Mouse (Mus musculus) liver, embryonic 14.5 days (tissue): Measurements from ENCODE around the gene Iars2. TPM values are rescaled to one million over a fixed set of nuclear protein-coding genes. Genes with fewer than 3 reads are reported as not detected.

Source experiments
- ATAC-seq: fragments of 200-750 bp; cut with Nextera tagmentation; 2 replicates; pipeline ENCODE4 v1.8.0; 2017; ENCODE audit warnings: moderate number of reproducible peaks, mild to moderate bottlenecking, moderate library complexity; ENCODE audit not compliant: insufficient read depth
- DNase-seq, 3 experiments: peaks; one replicate each; pipeline ENCODE4 v3.0.0-alpha.2; 2012 to 2013; ENCODE audit warnings: low read depth in 3 of 3, low spot score in 3 of 3
- H3K27ac ChIP-seq: fragments of 300-500 bp; sonication (generic); 2 replicates; pipeline ENCODE4 v1.5.1; 2014; ENCODE audit warnings: moderate library complexity, mild to moderate bottlenecking, control low read depth, inconsistent platforms
- H3K27me3 ChIP-seq: fragments of 300-500 bp; sonication (generic); 2 replicates; pipeline ENCODE4 v1.6.1; 2014; ENCODE audit warnings: mild to moderate bottlenecking, low read length, moderate library complexity; ENCODE audit not compliant: control insufficient read depth, insufficient read depth
- H3K36me3 ChIP-seq: fragments of 300-500 bp; sonication (generic); replicated peaks from 2 replicates; pipeline ENCODE4 v1.6.1; 2014; ENCODE audit warnings: low read depth; ENCODE audit not compliant: control insufficient read depth, insufficient read depth
- H3K4me1 ChIP-seq, 2 experiments: fragments of 200-500 bp in 1 of 2; fragments of 300-500 bp in 1 of 2; sonication (generic) in 1 of 2; replicated peaks; 2 replicates each; pipeline ENCODE4 v1.6.1; 2012 to 2014; ENCODE audit warnings: antibody characterized with exemption in 1 of 2, inconsistent platforms in 1 of 2, low read length in 1 of 2; ENCODE audit not compliant: control insufficient read depth in 2 of 2, insufficient read depth in 2 of 2
- H3K4me2 ChIP-seq: fragments of 300-500 bp; sonication (generic); 2 replicates; pipeline ENCODE4 v1.6.1; 2014; ENCODE audit warnings: low read depth, mild to moderate bottlenecking, control low read depth, moderate library complexity
- H3K4me3 ChIP-seq, 2 experiments: fragments of 200-500 bp in 1 of 2; fragments of 300-500 bp in 1 of 2; sonication (generic) in 1 of 2; 2 replicates each; pipeline ENCODE4 v1.5.1; 2012 to 2014; ENCODE audit warnings: low read depth in 2 of 2, low read length in 2 of 2, mild to moderate bottlenecking in 2 of 2, control low read depth in 1 of 2, inconsistent platforms in 1 of 2, moderate library complexity in 1 of 2; ENCODE audit not compliant: insufficient read depth in 1 of 2
- H3K9ac ChIP-seq: fragments of 300-500 bp; sonication (generic); replicated peaks from 2 replicates; pipeline ENCODE4 v1.6.1; 2014; ENCODE audit warnings: mild to moderate bottlenecking, control low read depth, moderate library complexity
- H3K9me3 ChIP-seq: fragments of 300-500 bp; sonication (generic); 2 replicates; pipeline ENCODE4 v1.6.1; 2016; ENCODE audit warnings: low read length, mixed read lengths; ENCODE audit not compliant: control insufficient read depth
- CTCF ChIP-seq: IDR thresholded peaks from 2 replicates; pipeline ENCODE4 v1.5.1; 2016; ENCODE audit warnings: antibody characterized with exemption, low read depth, control low read depth
- EP300 ChIP-seq: IDR thresholded peaks from 2 replicates; pipeline ENCODE4 v1.6.1; 2016; ENCODE audit warnings: antibody characterized with exemption, low read depth
- WGBS: fragments of 180-500 bp; shearing (Covaris S2); extraction: QIAGEN DNeasy Blood & Tissue Kit; methylation state at CpG from one replicate; pipeline ENCODE4 v1.1.7; 2014; ENCODE audit not compliant: insufficient replicate concordance; 5-methylcytosine and 5-hydroxymethylcytosine counted together
- polyA plus RNA-seq, 2 experiments: library from polyadenylated mRNA; depleted of rRNA in 1 of 2; stranded (reverse) in 1 of 2; unstranded in 1 of 2; fragments of >200 nt; fragmentation: Nextera tagmentation in 1 of 2; extraction: Ambion mirVana in 1 of 2; gene quantifications; 2 replicates each; pipeline versions ENCODE4 v1.2.1 to v1.2.3; 2012 to 2014

Iars2 gene
- polyA plus RNA-seq, 2 experiments, result 17.6 to 19.1 TPM

DNA sequence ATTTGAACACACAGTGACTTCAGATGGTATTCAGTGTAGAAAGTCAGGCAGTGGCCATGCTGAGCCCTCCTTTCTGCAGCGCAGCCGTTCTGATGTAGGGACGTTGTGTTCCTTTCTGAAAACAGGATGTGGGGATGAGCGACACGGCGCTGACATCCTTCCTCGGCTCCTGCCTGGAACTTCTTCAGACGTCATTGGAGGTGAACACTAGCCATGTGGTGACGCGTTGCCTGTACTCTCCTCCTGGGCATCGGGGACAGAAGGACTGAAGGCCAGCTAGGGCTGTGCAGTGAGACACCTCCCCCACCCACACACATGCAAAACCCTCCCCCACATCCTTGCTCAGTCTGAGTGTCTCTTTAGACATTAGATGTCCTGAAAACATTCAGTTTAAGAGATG lies 52.2 kb downstream of the Iars2 start:
- ATAC-seq, result no peak
- Histone ChIP-seq H3K36me3 (peaks cover 23% of the 10 kb centered on the region), H3K4me1 (no peaks in the 10 kb centered on the region), H3K27me3 (no peaks in the 10 kb centered on the region), H3K27ac (no peak overlapping the region), H3K4me2 (no peak overlapping the region), H3K9me3 (no peaks in the 10 kb centered on the region), H3K4me3 (no peak overlapping the region), H3K9ac (no peak overlapping the region)
- 69% methylated on average over 11 of the region's 11 CpGs for WGBS
- TF ChIP-seq EP300 (no peak), CTCF (no peak)
- DNase-seq, result no peak

DNA sequence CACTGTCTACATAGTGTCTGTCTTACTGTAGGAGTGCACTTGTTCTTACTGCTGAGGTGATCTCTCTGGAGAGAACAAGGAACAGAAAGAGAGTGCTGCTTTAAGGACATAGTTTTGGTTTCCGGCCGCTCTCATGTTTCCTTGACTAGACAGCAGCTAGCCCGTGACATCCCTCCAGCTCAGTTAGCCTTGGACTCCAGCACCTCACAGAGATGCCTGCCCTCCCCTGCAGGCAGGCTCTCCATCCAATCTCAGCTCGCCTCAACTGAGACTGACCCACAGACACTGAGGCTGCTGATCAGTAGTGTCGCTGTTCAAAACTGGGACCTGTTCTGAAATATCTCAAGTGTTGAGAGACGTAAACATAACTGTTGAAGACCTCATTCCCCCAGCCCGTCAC lies 53.2 kb downstream of the Iars2 start:
- WGBS, result 79% methylated on average over 7 of the region's 7 CpGs
- TF ChIP-seq CTCF, result no peak
- TF ChIP-seq EP300, result no peak
- Histone ChIP-seq H3K9me3 (no peaks in the 10 kb centered on the region), H3K4me2 (no peak overlapping the region), H3K27me3 (no peaks in the 10 kb centered on the region), H3K4me3 (no peak overlapping the region), H3K4me1 (no peaks in the 10 kb centered on the region), H3K9ac (no peak overlapping the region), H3K36me3 (peaks cover 28% of the 10 kb centered on the region), H3K27ac (no peak overlapping the region)
- no peak for ATAC-seq
- DNase-seq, result no peak

DNA sequence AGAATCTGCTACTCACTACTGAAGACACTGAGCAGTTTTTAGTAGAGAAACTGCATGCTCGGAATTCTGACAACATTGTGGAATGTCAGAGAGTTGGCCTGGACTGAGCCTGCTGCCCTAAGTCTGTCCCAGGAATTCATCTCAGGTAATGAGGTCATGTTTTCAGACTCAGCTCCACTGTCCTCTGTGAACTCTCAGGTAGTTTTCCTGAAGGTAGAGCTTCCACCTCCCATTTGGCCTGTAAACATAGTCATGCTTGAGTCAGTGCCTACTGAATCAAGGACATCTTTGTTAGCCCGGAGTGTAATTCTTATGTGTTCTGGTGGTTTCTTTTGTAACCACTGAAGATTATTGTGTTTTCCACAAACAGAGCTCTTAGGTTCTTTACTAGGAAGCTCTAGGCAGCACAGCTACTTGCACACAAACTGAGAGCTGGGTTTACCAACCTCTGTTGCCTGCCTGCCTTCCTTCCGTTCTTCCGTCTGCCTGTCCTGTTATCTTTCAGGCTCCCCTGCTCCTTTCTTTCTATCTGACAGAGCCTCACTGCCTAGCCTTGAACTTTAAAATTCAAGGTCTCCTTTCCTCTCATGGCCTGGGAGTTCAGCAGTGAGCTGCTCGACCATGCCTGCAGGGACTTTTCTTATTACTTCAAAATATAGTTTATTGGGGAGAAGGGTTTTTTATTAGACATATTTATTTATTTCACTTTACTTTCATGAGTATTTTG lies 54.2 kb downstream of the Iars2 start:
- Histone ChIP-seq H3K36me3 (peaks cover 26% of the 10 kb centered on the region), H3K27me3 (no peaks in the 10 kb centered on the region), H3K4me1 (no peaks in the 10 kb centered on the region), H3K9ac (no peak overlapping the region), H3K4me2 (no peak overlapping the region), H3K27ac (no peak overlapping the region), H3K4me3 (no peak overlapping the region), H3K9me3 (no peaks in the 10 kb centered on the region)
- WGBS, result 66% methylated on average over 5 of the region's 5 CpGs
- DNase-seq (no peak), ATAC-seq (no peak)
- TF ChIP-seq CTCF (no peak), EP300 (no peak)

DNA sequence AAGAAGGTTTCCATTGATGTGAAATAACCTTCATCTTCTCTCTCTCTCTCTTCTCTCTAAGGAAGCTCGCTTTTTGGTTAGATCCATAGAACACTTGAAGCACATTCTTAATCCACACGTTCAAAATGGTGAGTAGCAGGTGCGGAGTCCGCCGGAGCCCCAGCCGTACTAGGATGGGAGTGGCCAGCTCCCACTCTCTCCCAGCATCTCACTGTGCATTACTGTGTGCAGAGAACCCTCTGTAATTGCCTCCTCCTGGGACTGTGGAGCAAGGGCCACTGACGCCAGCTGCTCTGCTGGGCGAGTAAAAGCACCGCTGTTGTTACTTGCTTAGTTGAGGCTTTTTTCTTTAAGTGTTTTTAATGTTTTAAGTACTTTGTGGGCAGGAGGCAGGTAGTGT lies 57.8 kb downstream of the Iars2 start:
- no peak for ATAC-seq
- no peak overlapping the region for H3K4me2 ChIP-seq

DNA sequence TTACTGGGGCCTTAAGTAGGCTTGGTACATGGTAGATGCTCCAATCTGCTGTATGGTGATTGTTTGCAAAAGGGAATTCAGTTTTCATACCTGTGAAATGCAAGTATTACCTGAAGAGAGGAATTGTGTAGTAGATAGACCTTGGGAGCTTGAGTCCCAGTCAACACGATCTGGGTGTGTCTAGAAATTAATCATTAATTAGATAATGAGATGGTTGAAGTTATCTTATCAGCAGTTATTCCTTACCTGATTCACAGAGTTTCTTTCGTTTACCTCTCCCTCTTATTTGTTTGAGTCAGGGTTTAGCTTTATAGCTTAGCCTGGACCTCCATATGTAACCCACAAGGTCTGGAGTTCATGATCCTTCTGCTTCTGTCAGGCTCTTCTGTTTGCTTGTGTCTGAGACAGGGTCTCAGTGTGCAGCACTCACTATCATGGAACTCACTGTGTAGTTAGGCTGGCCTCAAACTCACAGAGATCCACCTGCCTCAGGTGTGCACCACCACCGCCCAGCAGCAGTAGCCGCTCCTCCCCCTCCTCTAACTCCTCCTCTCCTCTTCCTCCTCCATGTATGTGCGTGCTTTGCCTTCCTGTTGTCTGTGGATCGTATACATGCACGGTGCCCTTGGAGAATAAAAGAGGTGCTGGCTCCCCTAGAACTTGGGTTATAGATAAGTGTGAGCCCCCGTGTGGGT lies 58.6 kb downstream of the Iars2 start:
- Histone ChIP-seq H3K9ac (no peak overlapping the region), H3K9me3 (no peaks in the 10 kb centered on the region), H3K4me1 (no peaks in the 10 kb centered on the region), H3K27ac (no peak overlapping the region), H3K4me2 (no peak overlapping the region), H3K4me3 (no peak overlapping the region), H3K36me3 (peaks cover 10% of the 10 kb centered on the region; the same call in 1 of the 2 replicates), H3K27me3 (no peaks in the 10 kb centered on the region)
- DNase-seq, result no peak
- no peak for ATAC-seq
- TF ChIP-seq CTCF, result no peak
- TF ChIP-seq EP300, result no peak
- WGBS, result 81% methylated on average over 8 of the region's 8 CpGs

More for the DNA sequence above, 57.8 kb downstream of the Iars2 start:
- Histone ChIP-seq H3K27me3 (no peaks in the 10 kb centered on the region), H3K9ac (no peak overlapping the region), H3K4me3 (no peak overlapping the region), H3K4me1 (no peaks in the 10 kb centered on the region), H3K9me3 (no peaks in the 10 kb centered on the region), H3K36me3 (peaks cover 14% of the 10 kb centered on the region), H3K27ac (no peak overlapping the region)
- no peak for DNase-seq
- TF ChIP-seq EP300, result no peak
- no peak for TF ChIP-seq CTCF
- WGBS, result 84% methylated on average over 9 of the region's 9 CpGs
